12 mouse cellular contexts compared by ENCODE assay signal in the genomic region with DNA sequence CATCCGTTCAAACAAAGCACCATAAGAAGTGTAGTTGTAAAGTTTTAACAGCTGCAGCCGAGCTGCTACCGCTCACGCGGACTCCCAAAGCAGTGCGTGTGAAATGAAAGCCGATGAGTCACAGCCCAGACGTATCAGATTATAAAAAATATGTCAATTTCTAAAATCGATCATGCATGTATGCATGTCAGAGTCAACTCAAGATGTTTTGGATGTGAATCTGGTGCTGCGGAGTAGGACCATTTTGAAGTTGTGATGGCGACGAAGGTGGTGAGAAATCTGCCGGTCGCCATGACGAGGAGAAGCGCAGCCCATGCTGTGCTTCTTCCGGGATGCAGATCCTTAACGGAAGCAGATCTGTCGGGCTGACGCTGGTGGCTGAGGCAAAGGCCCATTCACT.
DNase-seq lines count a peak whose midpoint lies in the region; ATAC-seq and TF ChIP-seq lines count a peak whose summit lies in the region.
"Had no signal": no experiment of that assay in that cellular context is flagged by ENCODE, and none has a peak within 500 bp of the region (broad histone marks: within the 10 kb centered on the region; RNA-seq: fewer than 3 reads in every experiment).

No protein-coding gene starts in this region.

- H3K4me3 ChIP-seq in midbrain, postnatal 0 days (ENCODE audit: low read depth, low read length) = no peak overlapping the region
- H3K4me3 ChIP-seq: forebrain, embryonic 12.5 days; heart, adult 2 months; stomach, embryonic 15.5 days had no signal

- 70% methylated on average over 20 of the region's 20 CpGs for WGBS in midbrain, postnatal 0 days

- no peaks in the 10 kb centered on the region for H3K27me3 ChIP-seq in midbrain, postnatal 0 days (ENCODE audit: insufficient read depth, low read length)
- H3K27me3 ChIP-seq: stomach, embryonic 15.5 days had no signal

- no peak for DNase-seq in frontal cortex, postnatal 25 days (ENCODE audit: low spot score in 2 of 2)
- peak; percentile 27 for DNase-seq in CD4-positive, CD25-positive, alpha-beta regulatory T cell, adult 2 months (ENCODE audit: low read depth, low spot score)
- peak; percentile 54 to 63 for DNase-seq in left cerebral cortex, postnatal 14 days (ENCODE audit: low spot score in 2 of 2)
- no peak for DNase-seq in kidney, postnatal 36 days
- no peak for DNase-seq in cerebellum, adult 9-10 months
- DNase-seq in midbrain, postnatal 0 days (ENCODE audit: low spot score) = no peak
- DNase-seq: heart, adult 2 months had no signal

- H3K9me3 ChIP-seq in midbrain, postnatal 0 days (ENCODE audit: low read length) = no peaks in the 10 kb centered on the region
- H3K9me3 ChIP-seq: forebrain, embryonic 12.5 days; stomach, embryonic 15.5 days had no signal

- no peaks in the 10 kb centered on the region for H3K4me1 ChIP-seq in midbrain, postnatal 0 days (ENCODE audit: insufficient read depth, low read length)
- H3K4me1 ChIP-seq: stomach, embryonic 15.5 days had no signal

- H3K4me2 ChIP-seq in midbrain, postnatal 0 days (ENCODE audit: low read depth, low read length, poor library complexity, severe bottlenecking) = no peak overlapping the region
- H3K4me2 ChIP-seq: forebrain, embryonic 12.5 days; stomach, embryonic 15.5 days had no signal

- peak; percentile 82 for ATAC-seq in frontal cortex, adult (ENCODE audit: low TSS enrichment)
- peak; percentile 32 for ATAC-seq in inflammation-experienced regulatory T-cells, adult 6 months
- no peak for ATAC-seq in midbrain, postnatal 0 days (ENCODE audit: low FRiP score)
- ATAC-seq: lung, postnatal 0 days had no signal

- H3K9ac ChIP-seq in midbrain, postnatal 0 days (replicated peaks; ENCODE audit: low read length, poor library complexity, severe bottlenecking) = no peak overlapping the region
- H3K9ac ChIP-seq: forebrain, embryonic 12.5 days; stomach, embryonic 15.5 days had no signal

- intact Hi-C loops in left cerebral cortex, postnatal 14 days (cut with DNase I) = no loop called here

- H3K27ac ChIP-seq in midbrain, postnatal 0 days (ENCODE audit: low read depth, low read length) = no peak overlapping the region
- H3K27ac ChIP-seq: forebrain, embryonic 12.5 days; heart, adult 2 months; stomach, embryonic 15.5 days had no signal

- no peak for TF ChIP-seq CTCF in midbrain, postnatal 0 days (IDR thresholded peaks at IDR 0.05)

- no peaks in the 10 kb centered on the region for H3K36me3 ChIP-seq in midbrain, postnatal 0 days (ENCODE audit: insufficient read depth, low read length)
- H3K36me3 ChIP-seq: forebrain, embryonic 12.5 days; stomach, embryonic 15.5 days had no signal

Comparison
In these comparisons a context has a peak if more than half of its experiments do, and no peak if none do; other contexts are left out.
1. DNase-seq: peak in CD4-positive, CD25-positive, alpha-beta regulatory T cell, adult 2 months (single experiment) and left cerebral cortex, postnatal 14 days (2 of 2); none in frontal cortex, postnatal 25 days (0 of 2), kidney, postnatal 36 days (0 of 2), cerebellum, adult 9-10 months (single experiment) and midbrain, postnatal 0 days (single experiment).